Mouse (Mus musculus) heart, embryonic 10.5 days (tissue): Measurements from ENCODE around the gene Fam81b. TPM values are rescaled to one million over a fixed set of nuclear protein-coding genes. Genes with fewer than 3 reads are reported as not detected.
A peak's percentile ranks its signal among the peaks of the same experiment; 100 is the strongest.
"Not testable (repeated sequence)": the region's sequence is repeated elsewhere in the genome, so short reads cannot be mapped to it uniquely, and the experiment has no call there.

ENCODE experiments used
- DNase-seq: peaks from one replicate; pipeline ENCODE4 v3.0.0-alpha.2; 2017; ENCODE audit warnings: low spot score
- H3K27ac ChIP-seq: fragments of 300-500 bp; sonication (generic); 2 replicates; pipeline ENCODE4 v1.5.1; 2016; ENCODE audit warnings: mild to moderate bottlenecking
- H3K27me3 ChIP-seq: fragments of 300-500 bp; sonication (generic); 2 replicates; pipeline ENCODE4 v1.6.1; 2016; ENCODE audit warnings: mild to moderate bottlenecking; ENCODE audit not compliant: poor library complexity, insufficient read depth, severe bottlenecking
- H3K36me3 ChIP-seq: fragments of 300-500 bp; sonication (generic); 2 replicates; pipeline ENCODE4 v1.6.1; 2016; ENCODE audit warnings: mild to moderate bottlenecking, moderate library complexity
- H3K4me1 ChIP-seq: fragments of 300-500 bp; sonication (generic); 2 replicates; pipeline ENCODE4 v1.6.1; 2016; ENCODE audit warnings: mild to moderate bottlenecking
- H3K4me3 ChIP-seq: fragments of 300-500 bp; sonication (generic); 2 replicates; pipeline ENCODE4 v1.5.1; 2016; ENCODE audit warnings: mild to moderate bottlenecking, moderate library complexity
- H3K9me3 ChIP-seq: fragments of 300-500 bp; sonication (generic); 2 replicates; pipeline ENCODE4 v1.6.1; 2016; ENCODE audit warnings: mild to moderate bottlenecking, moderate library complexity
- WGBS: fragments of 180-500 bp; shearing (Covaris S2); methylation state at CpG from one replicate; pipeline ENCODE4 v1.1.7; 2016; 5-methylcytosine and 5-hydroxymethylcytosine counted together
- polyA plus RNA-seq: library from polyadenylated mRNA; unstranded; fragments of >200 nt; fragmentation: Nextera tagmentation; extraction: Ambion mirVana; gene quantifications from 2 replicates; pipeline ENCODE4 v1.2.1, GENCODE M21; 2016

Fam81b gene
- not detected in 2 replicates for polyA plus RNA-seq

GRCm38 (mm10) chr13:76304637-76305122, at the start of gene Fam81b:
Gene Fam81b (minus strand): TSS chr13:76305072.
- 32% methylated on average over 7 of the region's 7 CpGs for WGBS
- H3K27ac ChIP-seq, result no peak within 1 kb of the TSS

GRCm38 (mm10) chr13:76345941-76346340, 41.1 kb upstream of the Fam81b start:
- not testable (repeated sequence) for H3K27ac ChIP-seq, DNase-seq, H3K36me3 ChIP-seq, H3K9me3 ChIP-seq, H3K4me1 ChIP-seq, H3K27me3 ChIP-seq, H3K4me3 ChIP-seq
- 49% methylated on average over 21 of the region's 21 CpGs for WGBS

More at GRCm38 (mm10) chr13:76304637-76305122, at the start of gene Fam81b:
- Histone ChIP-seq H3K9me3 (no peaks in the 10 kb centered on the region), H3K4me3 (no peak within 1 kb of the TSS), H3K27me3 (no peaks in the 10 kb centered on the region), H3K36me3 (no peaks in the 10 kb centered on the region), H3K4me1 (no peaks in the 10 kb centered on the region)
- DNase-seq, result no peak

- Histone ChIP-seq H3K36me3 (no peaks in the 10 kb centered on the region), H3K4me1 (no peaks in the 10 kb centered on the region), H3K27ac (no peak overlapping the region), H3K4me3 (no peak overlapping the region), H3K9me3 (no peaks in the 10 kb centered on the region), H3K27me3 (no peaks in the 10 kb centered on the region)
- DNase-seq, result no peak
- WGBS, result 65% methylated on average over 3 of the region's 3 CpGs
Measured at GRCm38 (mm10) chr13:76318635-76319034, 13.8 kb upstream of the Fam81b start.

GRCm38 (mm10) chr13:76311580-76311979, 6.7 kb upstream of the Fam81b start:
- Histone ChIP-seq H3K27me3 (no peaks in the 10 kb centered on the region), H3K4me1 (no peaks in the 10 kb centered on the region), H3K36me3 (no peaks in the 10 kb centered on the region), H3K27ac (no peak overlapping the region), H3K4me3 (no peak overlapping the region), H3K9me3 (no peaks in the 10 kb centered on the region)
- no peak for DNase-seq
- WGBS, result 80% methylated on average over 7 of the region's 7 CpGs

- 64% methylated on average over 1 of the region's 1 CpGs for WGBS
- DNase-seq, result no peak
Measured at GRCm38 (mm10) chr13:76308811-76309210, 3.9 kb upstream of the Fam81b start.

GRCm38 (mm10) chr13:76305655-76306365, 938 bp upstream of the Fam81b start:
- Histone ChIP-seq H3K36me3 (no peaks in the 10 kb centered on the region), H3K4me1 (no peaks in the 10 kb centered on the region), H3K9me3 (no peaks in the 10 kb centered on the region), H3K4me3 (no peak overlapping the region), H3K27ac (no peak overlapping the region), H3K27me3 (no peaks in the 10 kb centered on the region)
- 52% methylated on average over 2 of the region's 2 CpGs for WGBS
- DNase-seq, result no peak

More at GRCm38 (mm10) chr13:76308811-76309210, 3.9 kb upstream of the Fam81b start:
- no peak overlapping the region for H3K4me3 ChIP-seq
- no peaks in the 10 kb centered on the region for H3K27me3 ChIP-seq
- H3K9me3 ChIP-seq, result no peaks in the 10 kb centered on the region
- H3K4me1 ChIP-seq, result no peaks in the 10 kb centered on the region
- H3K27ac ChIP-seq, result no peak overlapping the region
- no peaks in the 10 kb centered on the region for H3K36me3 ChIP-seq

GRCm38 (mm10) chr13:76305241-76305640, 369 bp upstream of the Fam81b start:
- H3K36me3 ChIP-seq, result no peaks in the 10 kb centered on the region
- 87% methylated on average over 3 of the region's 3 CpGs for WGBS
- H3K27ac ChIP-seq, result no peak overlapping the region
- no peak overlapping the region for H3K4me3 ChIP-seq
- H3K4me1 ChIP-seq, result no peaks in the 10 kb centered on the region
- no peak for DNase-seq
- H3K9me3 ChIP-seq, result no peaks in the 10 kb centered on the region
- H3K27me3 ChIP-seq, result no peaks in the 10 kb centered on the region

- Histone ChIP-seq H3K36me3 (no peaks in the 10 kb centered on the region), H3K9me3 (no peaks in the 10 kb centered on the region)
- WGBS, result 69% methylated on average over 1 of the region's 1 CpGs
Measured at GRCm38 (mm10) chr13:76304201-76304600, 671 bp downstream of the Fam81b start.

GRCm38 (mm10) chr13:76303160-76303559, 1.7 kb downstream of the Fam81b start:
- WGBS, result 41% methylated on average over 1 of the region's 1 CpGs
- H3K27ac ChIP-seq, result no peak overlapping the region
- no peaks in the 10 kb centered on the region for H3K27me3 ChIP-seq
- no peak for DNase-seq
- no peaks in the 10 kb centered on the region for H3K4me1 ChIP-seq
- H3K4me3 ChIP-seq, result no peak overlapping the region
- no peaks in the 10 kb centered on the region for H3K36me3 ChIP-seq
- H3K9me3 ChIP-seq, result no peaks in the 10 kb centered on the region

More at GRCm38 (mm10) chr13:76304201-76304600, 671 bp downstream of the Fam81b start:
- Histone ChIP-seq H3K27me3 (no peaks in the 10 kb centered on the region), H3K4me3 (no peak overlapping the region), H3K27ac (no peak overlapping the region), H3K4me1 (no peaks in the 10 kb centered on the region)
- no peak for DNase-seq

GRCm38 (mm10) chr13:76302056-76302455, 2.8 kb downstream of the Fam81b start:
- H3K4me3 ChIP-seq, result no peak overlapping the region
- no peaks in the 10 kb centered on the region for H3K4me1 ChIP-seq
- no peaks in the 10 kb centered on the region for H3K36me3 ChIP-seq
- no peak for DNase-seq
- no peak overlapping the region for H3K27ac ChIP-seq
- 82% methylated on average over 2 of the region's 2 CpGs for WGBS
- H3K9me3 ChIP-seq, result no peaks in the 10 kb centered on the region
- no peaks in the 10 kb centered on the region for H3K27me3 ChIP-seq

- Histone ChIP-seq H3K36me3 (no peaks in the 10 kb centered on the region), H3K27me3 (no peaks in the 10 kb centered on the region), H3K27ac (no peak overlapping the region), H3K4me1 (no peaks in the 10 kb centered on the region), H3K4me3 (no peak overlapping the region), H3K9me3 (no peaks in the 10 kb centered on the region)
- DNase-seq, result no peak
- 51% methylated on average over 4 of the region's 4 CpGs for WGBS
Measured at GRCm38 (mm10) chr13:76292050-76292449, 12.8 kb downstream of the Fam81b start.

- Histone ChIP-seq H3K36me3 (no peaks in the 10 kb centered on the region), H3K4me3 (no peak overlapping the region), H3K27ac (no peak overlapping the region), H3K9me3 (no peaks in the 10 kb centered on the region), H3K27me3 (no peaks in the 10 kb centered on the region), H3K4me1 (no peaks in the 10 kb centered on the region)
- DNase-seq, result no peak
- WGBS, result 87% methylated on average over 3 of the region's 3 CpGs
Measured at GRCm38 (mm10) chr13:76284597-76284996, 20.3 kb downstream of the Fam81b start.

GRCm38 (mm10) chr13:76264361-76265026, 40.4 kb downstream of the Fam81b start:
- DNase-seq, result no peak
- H3K4me1 ChIP-seq, result 0 out of 2 replicates have a peak, but pooled peaks cover 3% of the 10 kb centered on the region
- no peaks in the 10 kb centered on the region for H3K27me3 ChIP-seq
- no peak overlapping the region for H3K4me3 ChIP-seq
- no peaks in the 10 kb centered on the region for H3K9me3 ChIP-seq
- WGBS, result 63% methylated on average over 5 of the region's 5 CpGs
- peak overlapping the region; percentile 52; the same call in 1 of the 2 replicates for H3K27ac ChIP-seq
- H3K36me3 ChIP-seq, result no peaks in the 10 kb centered on the region
